Mouse (Mus musculus) cerebellum, adult 18-20 months (tissue): Measurements from ENCODE around the gene Vmn2r-ps130.
"Not testable (repeated sequence)": the region's sequence is repeated elsewhere in the genome, so short reads cannot be mapped to it uniquely, and the experiment has no call there.

ENCODE experiments used
- DNase-seq, 2 experiments: peaks; one replicate each; pipeline ENCODE4 v3.0.0; 2021

Vmn2r-ps130 gene

GRCm38 (mm10) chr17:23060866-23061265, at the start of gene Vmn2r-ps130:
TSS of gene Vmn2r-ps130 (plus strand) at chr17:23061166.
- DNase-seq: not testable (repeated sequence)
